Mouse (Mus musculus): ENCODE results near the gene Scn10a. TPM values are rescaled to one million over a fixed set of nuclear protein-coding genes. Genes with fewer than 3 reads are reported as not detected.

The Scn10a gene
- total and polyA plus RNA-seq, 2 experiments from 2014 or later, result 0.65 to 2.1 TPM

GRCm38 (mm10) chr9:119680896-119681295 is 38.2 kb downstream of the Scn10a start:
- H3K36me3 ChIP-seq (replicated peaks; ENCODE audit: control insufficient read depth, insufficient read depth, low read length), result no peaks in the 10 kb centered on the region
- ATAC-seq (ENCODE audit: insufficient read depth, low read depth) (no peak), DNase-seq (ENCODE audit: low spot score) (no peak)
- 68% methylated on average over 3 of the region's 3 CpGs for WGBS
- H3K9me3 ChIP-seq (replicated peaks; ENCODE audit: control insufficient read depth, low read length), result peaks cover 2% of the 10 kb centered on the region
- TF ChIP-seq CTCF (IDR thresholded peaks at IDR 0.05; ENCODE audit: low read depth) (no peak), EP300 (IDR thresholded peaks at IDR 0.05; ENCODE audit: low read depth) (no peak)
- H3K4me3 ChIP-seq (ENCODE audit: low read depth, low read length), result no peak overlapping the region
- no peaks in the 10 kb centered on the region for H3K27me3 ChIP-seq (ENCODE audit: control insufficient read depth, insufficient read depth, low read length)
- H3K27ac ChIP-seq (ENCODE audit: low read depth), result no peak overlapping the region
- no peak overlapping the region for H3K9ac ChIP-seq (replicated peaks; ENCODE audit: low read depth, low read length)
- no peak overlapping the region for H3K4me2 ChIP-seq (ENCODE audit: low read depth, low read length)
- no peaks in the 10 kb centered on the region for H3K4me1 ChIP-seq (ENCODE audit: control insufficient read depth, insufficient read depth)

GRCm38 (mm10) chr9:119664109-119664508 is 55.0 kb downstream of the Scn10a start:
- no peaks in the 10 kb centered on the region for H3K4me1 ChIP-seq (ENCODE audit: control insufficient read depth, insufficient read depth)
- TF ChIP-seq EP300 (IDR thresholded peaks at IDR 0.05; ENCODE audit: low read depth) (no peak), CTCF (IDR thresholded peaks at IDR 0.05; ENCODE audit: low read depth) (peak; percentile 35)
- ATAC-seq (ENCODE audit: insufficient read depth, low read depth), result no peak
- no peaks in the 10 kb centered on the region for H3K36me3 ChIP-seq (replicated peaks; ENCODE audit: control insufficient read depth, insufficient read depth, low read length)
- H3K27ac ChIP-seq (ENCODE audit: low read depth), result no peak overlapping the region
- DNase-seq (ENCODE audit: low spot score), result peak; percentile 16
- 42% methylated on average over 1 of the region's 1 CpGs for WGBS
- H3K9me3 ChIP-seq (replicated peaks; ENCODE audit: control insufficient read depth, low read length), result no peaks in the 10 kb centered on the region
- no peak overlapping the region for H3K4me2 ChIP-seq (ENCODE audit: low read depth, low read length)
- no peak overlapping the region for H3K4me3 ChIP-seq (ENCODE audit: low read depth, low read length)
- H3K9ac ChIP-seq (replicated peaks; ENCODE audit: low read depth, low read length), result no peak overlapping the region
- H3K27me3 ChIP-seq (ENCODE audit: control insufficient read depth, insufficient read depth, low read length), result no peaks in the 10 kb centered on the region

GRCm38 (mm10) chr9:119656111-119656510 is 63.0 kb downstream of the Scn10a start:
- no peak overlapping the region for H3K9ac ChIP-seq (replicated peaks; ENCODE audit: low read depth, low read length)
- TF ChIP-seq EP300 (IDR thresholded peaks at IDR 0.05; ENCODE audit: low read depth), result no peak
- TF ChIP-seq CTCF (IDR thresholded peaks at IDR 0.05; ENCODE audit: low read depth), result no peak
- DNase-seq (ENCODE audit: low spot score) (no peak), ATAC-seq (ENCODE audit: insufficient read depth, low read depth) (no peak)
- H3K4me1 ChIP-seq (ENCODE audit: control insufficient read depth, insufficient read depth), result no peaks in the 10 kb centered on the region
- no peak overlapping the region for H3K4me3 ChIP-seq (ENCODE audit: low read depth, low read length)
- no peak overlapping the region for H3K27ac ChIP-seq (ENCODE audit: low read depth)
- H3K27me3 ChIP-seq (ENCODE audit: control insufficient read depth, insufficient read depth, low read length), result no peaks in the 10 kb centered on the region; the same call in 1 of the 2 replicates
- H3K36me3 ChIP-seq (replicated peaks; ENCODE audit: control insufficient read depth, insufficient read depth, low read length), result no peaks in the 10 kb centered on the region
- no peaks in the 10 kb centered on the region for H3K9me3 ChIP-seq (replicated peaks; ENCODE audit: control insufficient read depth, low read length)
- no peak overlapping the region for H3K4me2 ChIP-seq (ENCODE audit: low read depth, low read length)
- WGBS, result 12% methylated on average over 6 of the region's 6 CpGs

- Histone ChIP-seq H3K27me3 (ENCODE audit: control insufficient read depth, insufficient read depth, low read length) (no peaks in the 10 kb centered on the region; the same call in 1 of the 2 replicates), H3K9me3 (replicated peaks; ENCODE audit: control insufficient read depth, low read length) (no peaks in the 10 kb centered on the region), H3K4me2 (ENCODE audit: low read depth, low read length) (no peak overlapping the region), H3K4me3 (ENCODE audit: low read depth, low read length) (no peak overlapping the region), H3K4me1 (ENCODE audit: control insufficient read depth, insufficient read depth) (no peaks in the 10 kb centered on the region), H3K9ac (replicated peaks; ENCODE audit: low read depth, low read length) (no peak overlapping the region), H3K27ac (ENCODE audit: low read depth) (no peak overlapping the region), H3K36me3 (replicated peaks; ENCODE audit: control insufficient read depth, insufficient read depth, low read length) (no peaks in the 10 kb centered on the region)
- DNase-seq (ENCODE audit: low spot score) (no peak), ATAC-seq (ENCODE audit: insufficient read depth, low read depth) (no peak)
- TF ChIP-seq EP300 (IDR thresholded peaks at IDR 0.05; ENCODE audit: low read depth) (no peak), CTCF (IDR thresholded peaks at IDR 0.05; ENCODE audit: low read depth) (no peak)
- 50% methylated on average over 5 of the region's 5 CpGs for WGBS
Measured at GRCm38 (mm10) chr9:119653758-119654157, 65.4 kb downstream of the Scn10a start.

- DNase-seq (ENCODE audit: low spot score) (peak; percentile 19), ATAC-seq (ENCODE audit: insufficient read depth, low read depth) (no peak)
- no peaks in the 10 kb centered on the region for H3K9me3 ChIP-seq (replicated peaks; ENCODE audit: control insufficient read depth, low read length)
- H3K9ac ChIP-seq (replicated peaks; ENCODE audit: low read depth, low read length), result no peak overlapping the region
- WGBS, result 59% methylated on average over 8 of the region's 8 CpGs
- no peaks in the 10 kb centered on the region for H3K36me3 ChIP-seq (replicated peaks; ENCODE audit: control insufficient read depth, insufficient read depth, low read length)
- H3K4me1 ChIP-seq (ENCODE audit: control insufficient read depth, insufficient read depth), result no peaks in the 10 kb centered on the region
- no peak overlapping the region for H3K4me3 ChIP-seq (ENCODE audit: low read depth, low read length)
- no peaks in the 10 kb centered on the region for H3K27me3 ChIP-seq (ENCODE audit: control insufficient read depth, insufficient read depth, low read length)
- H3K27ac ChIP-seq (ENCODE audit: low read depth), result no peak overlapping the region
- no peak overlapping the region for H3K4me2 ChIP-seq (ENCODE audit: low read depth, low read length)
- TF ChIP-seq EP300 (IDR thresholded peaks at IDR 0.05; ENCODE audit: low read depth) (no peak), CTCF (IDR thresholded peaks at IDR 0.05; ENCODE audit: low read depth) (peak; percentile 64)
Measured at GRCm38 (mm10) chr9:119646942-119647547, 72.1 kb downstream of the Scn10a start.

GRCm38 (mm10) chr9:119641985-119642384 is 77.1 kb downstream of the Scn10a start:
- H3K36me3 ChIP-seq (replicated peaks; ENCODE audit: control insufficient read depth, insufficient read depth, low read length), result no peaks in the 10 kb centered on the region
- H3K27me3 ChIP-seq (ENCODE audit: control insufficient read depth, insufficient read depth, low read length), result no peaks in the 10 kb centered on the region
- ATAC-seq (ENCODE audit: insufficient read depth, low read depth) (no peak), DNase-seq (ENCODE audit: low spot score) (no peak)
- no peak overlapping the region for H3K27ac ChIP-seq (ENCODE audit: low read depth)
- H3K9ac ChIP-seq (replicated peaks; ENCODE audit: low read depth, low read length), result no peak overlapping the region
- 82% methylated on average over 6 of the region's 6 CpGs for WGBS
- H3K4me1 ChIP-seq (ENCODE audit: control insufficient read depth, insufficient read depth), result no peaks in the 10 kb centered on the region
- H3K4me2 ChIP-seq (ENCODE audit: low read depth, low read length), result no peak overlapping the region
- no peaks in the 10 kb centered on the region for H3K9me3 ChIP-seq (replicated peaks; ENCODE audit: control insufficient read depth, low read length)
- TF ChIP-seq EP300 (IDR thresholded peaks at IDR 0.05; ENCODE audit: low read depth) (no peak), CTCF (IDR thresholded peaks at IDR 0.05; ENCODE audit: low read depth) (no peak)
- H3K4me3 ChIP-seq (ENCODE audit: low read depth, low read length), result no peak overlapping the region

Data from heart, postnatal 0 days (tissue).